Mouse (Mus musculus) hindbrain, postnatal 0 days (tissue): Measurements from ENCODE around the gene Gabrb1. TPM values are rescaled to one million over a fixed set of nuclear protein-coding genes. Genes with fewer than 3 reads are reported as not detected.

Experiments
- ATAC-seq: fragments of 200-750 bp; cut with Nextera tagmentation; 2 replicates; pipeline ENCODE4 v1.8.0; 2017; ENCODE audit warnings: mild to moderate bottlenecking, moderate TSS enrichment, moderate library complexity
- DNase-seq: peaks from one replicate; pipeline ENCODE4 v3.0.0-alpha.2; 2015; ENCODE audit warnings: low spot score
- H3K27ac ChIP-seq: fragments of 300-500 bp; sonication (generic); 2 replicates; pipeline ENCODE4 v1.5.1; 2014; ENCODE audit warnings: mild to moderate bottlenecking
- H3K27me3 ChIP-seq: fragments of 300-500 bp; sonication (generic); 2 replicates; pipeline ENCODE4 v1.6.1; 2014; ENCODE audit warnings: low read length, mixed read lengths; ENCODE audit not compliant: insufficient read depth
- H3K36me3 ChIP-seq: fragments of 300-500 bp; sonication (generic); 2 replicates; pipeline ENCODE4 v1.6.1; 2014; ENCODE audit warnings: low read length, mixed read lengths; ENCODE audit not compliant: insufficient read depth
- H3K4me1 ChIP-seq: fragments of 300-500 bp; sonication (generic); 2 replicates; pipeline ENCODE4 v1.6.1; 2014; ENCODE audit warnings: antibody characterized with exemption, low read length, mixed read lengths; ENCODE audit not compliant: insufficient read depth
- H3K4me2 ChIP-seq: fragments of 300-500 bp; sonication (generic); 2 replicates; pipeline ENCODE4 v1.6.1; 2014; ENCODE audit warnings: low read depth, mild to moderate bottlenecking, low read length, moderate library complexity, mixed read lengths
- H3K4me3 ChIP-seq: fragments of 300-500 bp; sonication (generic); 2 replicates; pipeline ENCODE4 v1.5.1; 2014; ENCODE audit warnings: low read length
- H3K9ac ChIP-seq: fragments of 300-500 bp; sonication (generic); replicated peaks from 2 replicates; pipeline ENCODE4 v1.6.1; 2014; ENCODE audit warnings: mild to moderate bottlenecking, low read length, moderate library complexity, mixed read lengths
- H3K9me3 ChIP-seq: fragments of 300-500 bp; sonication (generic); 2 replicates; pipeline ENCODE4 v1.6.1; 2016; ENCODE audit warnings: low read length, mixed read lengths
- CTCF ChIP-seq: IDR thresholded peaks from 2 replicates; pipeline ENCODE4 v1.5.1; 2016; ENCODE audit warnings: antibody characterized with exemption, control low read depth, low read depth
- WGBS: fragments of 180-500 bp; shearing (Covaris S2); extraction: QIAGEN DNeasy Blood & Tissue Kit; methylation state at CpG from one replicate; pipeline ENCODE4 v1.1.7; 2014; 5-methylcytosine and 5-hydroxymethylcytosine counted together
- polyA plus RNA-seq: library from polyadenylated mRNA; unstranded; fragments of >200 nt; fragmentation: Nextera tagmentation; extraction: Ambion mirVana; gene quantifications from 2 replicates; pipeline ENCODE4 v1.2.1, GENCODE M21; 2015
- total RNA-seq: library from RNA; depleted of rRNA; stranded (reverse); fragments of >200 nt; gene quantifications from 2 replicates; pipeline ENCODE4 v1.2.3, GENCODE M21; 2014

Gabrb1 gene
- total and polyA plus RNA-seq, 2 experiments from 2014 or later: 12.3 to 37.3 TPM

GRCm38 (mm10) chr5:71828342-71828741, 170.4 kb downstream of the Gabrb1 start:
- DNase-seq (no peak), ATAC-seq (no peak)
- Histone ChIP-seq H3K9ac (no peak overlapping the region), H3K27ac (no peak overlapping the region), H3K27me3 (no peaks in the 10 kb centered on the region), H3K36me3 (no peaks in the 10 kb centered on the region), H3K4me2 (no peak overlapping the region), H3K9me3 (no peaks in the 10 kb centered on the region), H3K4me1 (no peaks in the 10 kb centered on the region), H3K4me3 (no peak overlapping the region)
- no peak for TF ChIP-seq CTCF

GRCm38 (mm10) chr5:71828996-71829395, 171.1 kb downstream of the Gabrb1 start:
- Histone ChIP-seq H3K9me3 (no peaks in the 10 kb centered on the region), H3K36me3 (no peaks in the 10 kb centered on the region), H3K27ac (no peak overlapping the region), H3K4me3 (no peak overlapping the region), H3K4me1 (no peaks in the 10 kb centered on the region), H3K4me2 (no peak overlapping the region), H3K9ac (no peak overlapping the region), H3K27me3 (no peaks in the 10 kb centered on the region)
- ATAC-seq (no peak), DNase-seq (peak; percentile 48)
- 38% methylated on average over 1 of the region's 1 CpGs for WGBS
- no peak for TF ChIP-seq CTCF

DNA sequence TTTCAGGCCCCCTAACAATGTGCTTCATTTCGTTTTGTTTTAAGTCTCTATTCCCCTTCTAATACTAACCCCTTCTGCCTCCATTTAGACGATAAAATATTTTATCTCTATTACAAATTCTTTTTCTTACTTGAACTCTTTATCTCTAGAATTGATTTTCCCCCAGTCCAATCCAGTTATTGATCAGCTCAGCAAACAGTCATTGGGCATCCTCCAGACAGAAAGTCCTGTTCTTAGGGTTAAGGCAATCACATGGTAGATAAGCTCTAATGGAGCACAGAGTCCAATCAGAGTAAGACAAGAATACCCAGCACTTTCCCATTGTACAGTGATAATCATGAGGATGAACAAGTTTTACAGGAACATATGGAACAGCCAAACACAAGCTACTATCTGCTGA, 172.4 kb downstream of the Gabrb1 start:
- Histone ChIP-seq H3K9ac (no peak overlapping the region), H3K4me2 (no peak overlapping the region), H3K27ac (no peak overlapping the region), H3K4me3 (no peak overlapping the region), H3K27me3 (no peaks in the 10 kb centered on the region), H3K9me3 (no peaks in the 10 kb centered on the region), H3K36me3 (no peaks in the 10 kb centered on the region), H3K4me1 (no peaks in the 10 kb centered on the region)
- ATAC-seq: no peak
- no peak for TF ChIP-seq CTCF
- 87% methylated on average over 2 of the region's 2 CpGs for WGBS
- DNase-seq: no peak

- no peaks in the 10 kb centered on the region for H3K36me3 ChIP-seq
- no peak for ATAC-seq
- H3K4me3 ChIP-seq: no peak overlapping the region
- H3K27ac ChIP-seq: no peak overlapping the region
- no peak for DNase-seq
- no peaks in the 10 kb centered on the region for H3K9me3 ChIP-seq
- no peak overlapping the region for H3K4me2 ChIP-seq
- H3K9ac ChIP-seq: no peak overlapping the region
- H3K27me3 ChIP-seq: no peaks in the 10 kb centered on the region
- no peak for TF ChIP-seq CTCF
- H3K4me1 ChIP-seq: no peaks in the 10 kb centered on the region
Observed at GRCm38 (mm10) chr5:71842241-71842640, 184.3 kb downstream of the Gabrb1 start.

- H3K9ac ChIP-seq: no peak overlapping the region
- no peaks in the 10 kb centered on the region for H3K9me3 ChIP-seq
- H3K4me1 ChIP-seq: no peaks in the 10 kb centered on the region
- H3K27ac ChIP-seq: no peak overlapping the region
- H3K27me3 ChIP-seq: no peaks in the 10 kb centered on the region
- H3K4me2 ChIP-seq: no peak overlapping the region
- DNase-seq: no peak
- H3K4me3 ChIP-seq: no peak overlapping the region
- no peaks in the 10 kb centered on the region for H3K36me3 ChIP-seq
- WGBS: 97% methylated on average over 2 of the region's 2 CpGs
- no peak for ATAC-seq
- no peak for TF ChIP-seq CTCF
Observed at GRCm38 (mm10) chr5:71898214-71898613, 240.3 kb downstream of the Gabrb1 start.

- DNase-seq (no peak), ATAC-seq (no peak)
- H3K4me2 ChIP-seq: no peak overlapping the region
- 89% methylated on average over 7 of the region's 7 CpGs for WGBS
- H3K4me1 ChIP-seq: no peaks in the 10 kb centered on the region
- no peaks in the 10 kb centered on the region for H3K27me3 ChIP-seq
- H3K9ac ChIP-seq: no peak overlapping the region
- H3K36me3 ChIP-seq: no peaks in the 10 kb centered on the region
- no peak overlapping the region for H3K27ac ChIP-seq
- H3K9me3 ChIP-seq: no peaks in the 10 kb centered on the region
- H3K4me3 ChIP-seq: no peak overlapping the region
- no peak for TF ChIP-seq CTCF
Observed at GRCm38 (mm10) chr5:71903399-71903798, 245.5 kb downstream of the Gabrb1 start.

GRCm38 (mm10) chr5:71914028-71914427, 256.1 kb downstream of the Gabrb1 start:
- Histone ChIP-seq H3K4me2 (no peak overlapping the region), H3K4me1 (no peaks in the 10 kb centered on the region), H3K27ac (no peak overlapping the region), H3K27me3 (no peaks in the 10 kb centered on the region), H3K36me3 (no peaks in the 10 kb centered on the region), H3K9me3 (no peaks in the 10 kb centered on the region), H3K4me3 (no peak overlapping the region), H3K9ac (no peak overlapping the region)
- TF ChIP-seq CTCF: no peak
- no peak for ATAC-seq
- 78% methylated on average over 1 of the region's 1 CpGs for WGBS
- no peak for DNase-seq
